Mouse (Mus musculus) ovary, adult 2 months (tissue): ENCODE measurements around the gene Golm1. TPM values are rescaled to one million over a fixed set of nuclear protein-coding genes. Genes with fewer than 3 reads are reported as not detected.

Source experiments
- polyA plus RNA-seq: library from polyadenylated mRNA; depleted of rRNA; stranded (reverse); fragments of >200 nt; gene quantifications from 2 replicates; pipeline ENCODE4 v1.2.3, GENCODE M21; 2012; rRNA removed

Golm1 gene
- 6.2 TPM in 2 replicates for polyA plus RNA-seq

GRCm38 (mm10) chr13:59675151-59676011, at the start of gene Golm1:
Gene Golm1, minus strand, starts transcription at chr13:59675811.

GRCm38 (mm10) chr13:59711984-59712383, 36.4 kb upstream of the Golm1 start, which contains the start of gene Spata31d1b:
Gene Spata31d1b, plus strand, starts transcription at chr13:59712284.

GRCm38 (mm10) chr13:59710230-59710629, 34.6 kb upstream of the Golm1 start, which contains the start of gene Spata31d1a:
Gene Spata31d1a, minus strand, starts transcription at chr13:59710330.

GRCm38 (mm10) chr13:59694008-59694407, 18.4 kb upstream of the Golm1 start, which contains the start of gene 4921517D22Rik:
Gene 4921517D22Rik, minus strand, starts transcription at chr13:59694108.

GRCm38 (mm10) chr13:59584947-59585647, 90.5 kb downstream of the Golm1 start, which contains the start of the genes Agtpbp1 and Naa35:
Gene Agtpbp1, minus strand, starts transcription at chr13:59585227.
Gene Naa35, plus strand, starts transcription at chr13:59585259.

Other genes with a start within 250 kb of the Golm1 start
- gene Agtpbp1, start 90.6 kb downstream of the Golm1 start, polyA plus RNA-seq: 5.7 and 7.1 TPM in 2 replicates
- 41.9 and 50.2 TPM in 2 replicates for gene Naa35, start 90.6 kb downstream of the Golm1 start, polyA plus RNA-seq
- not detected in 2 replicates for gene 4921517D22Rik, start 18.3 kb upstream of the Golm1 start, polyA plus RNA-seq
- gene Spata31d1a, start 34.5 kb upstream of the Golm1 start, polyA plus RNA-seq: not detected in 2 replicates
- gene Spata31d1b, start 36.5 kb upstream of the Golm1 start, polyA plus RNA-seq: not detected in 2 replicates
- not detected in 2 replicates for gene Spata31d1d, start 55.9 kb upstream of the Golm1 start, polyA plus RNA-seq
- 0.03 and 0.07 TPM in 2 replicates for gene 1700014D04Rik, start 70.9 kb upstream of the Golm1 start, polyA plus RNA-seq
- 67.5 and 71.2 TPM in 2 replicates for gene Isca1, start 94.0 kb upstream of the Golm1 start, polyA plus RNA-seq
- gene Gm49354, start 106.4 kb upstream of the Golm1 start, polyA plus RNA-seq: not detected in 2 replicates
- gene Tut7, start 147.3 kb upstream of the Golm1 start, polyA plus RNA-seq: 15.9 and 19.5 TPM in 2 replicates